Mouse (Mus musculus) colon, adult 2 months (tissue): Measurements from ENCODE around the gene Ces2g. TPM values are rescaled to one million over a fixed set of nuclear protein-coding genes. Genes with fewer than 3 reads are reported as not detected.

ENCODE experiments used
- polyA plus RNA-seq: library from polyadenylated mRNA; depleted of rRNA; stranded (reverse); fragments of >200 nt; gene quantifications from 2 replicates; pipeline ENCODE4 v1.2.3, GENCODE M21; 2012; rRNA removed

The Ces2g gene
- polyA plus RNA-seq: 7.1 and 11.1 TPM in 2 replicates

DNA sequence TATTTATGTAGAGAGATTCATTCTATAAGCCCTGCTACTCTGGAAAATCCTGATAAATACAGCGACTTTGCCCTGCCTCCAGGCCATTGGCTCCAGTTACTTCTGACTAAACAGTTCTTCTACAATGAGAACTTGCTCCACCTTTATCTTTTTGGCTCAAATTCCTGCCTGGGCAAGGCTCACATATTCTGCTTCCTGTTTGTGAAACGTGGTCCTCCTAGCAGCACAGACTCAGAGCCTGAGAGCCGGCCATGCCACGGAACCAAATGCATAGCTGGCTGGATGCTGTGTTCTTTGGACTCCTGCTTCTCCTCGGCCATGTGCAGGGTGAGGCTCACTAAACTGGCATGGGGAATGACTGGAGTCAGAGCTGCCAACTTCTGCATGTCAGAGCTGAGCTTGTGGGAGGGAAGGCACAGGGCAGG is at the start of gene Ces2g:
Gene Ces2g, plus strand, starts transcription at position 182 of the 425 bp plus-strand sequence.

DNA sequence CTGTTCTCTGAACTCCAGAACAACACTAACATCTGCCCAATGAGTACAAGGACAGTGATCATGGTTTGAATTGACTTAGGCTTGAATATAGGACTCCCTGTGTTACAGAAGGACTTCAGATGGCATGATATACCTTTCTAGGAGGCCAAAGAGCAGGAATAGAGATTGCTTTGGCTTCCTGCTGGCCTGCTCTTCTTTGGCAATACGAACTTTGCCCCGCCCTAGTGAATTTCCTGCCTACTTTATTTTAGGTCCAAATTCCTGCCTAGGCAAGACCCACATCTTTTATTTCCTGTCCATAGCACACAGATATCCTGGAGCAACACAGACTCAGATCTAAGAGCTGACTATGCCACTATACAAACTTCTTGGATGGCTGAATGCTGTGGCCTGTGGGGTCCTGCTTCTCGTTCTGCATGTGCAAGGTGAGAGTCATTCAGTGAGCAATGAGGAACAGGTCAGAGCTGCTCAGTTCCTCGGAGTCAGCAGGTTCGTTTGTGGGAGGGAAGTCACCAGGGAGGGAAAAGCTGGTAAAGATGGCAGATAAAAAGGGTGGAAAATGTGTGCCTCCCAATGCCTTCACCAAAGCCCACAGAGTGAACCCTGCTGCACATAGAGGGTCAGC is 35.4 kb upstream of the Ces2g start, which contains the start of gene Ces2e:
Gene Ces2e, plus strand, starts transcription at position 289 of the 625 bp plus-strand sequence.

DNA sequence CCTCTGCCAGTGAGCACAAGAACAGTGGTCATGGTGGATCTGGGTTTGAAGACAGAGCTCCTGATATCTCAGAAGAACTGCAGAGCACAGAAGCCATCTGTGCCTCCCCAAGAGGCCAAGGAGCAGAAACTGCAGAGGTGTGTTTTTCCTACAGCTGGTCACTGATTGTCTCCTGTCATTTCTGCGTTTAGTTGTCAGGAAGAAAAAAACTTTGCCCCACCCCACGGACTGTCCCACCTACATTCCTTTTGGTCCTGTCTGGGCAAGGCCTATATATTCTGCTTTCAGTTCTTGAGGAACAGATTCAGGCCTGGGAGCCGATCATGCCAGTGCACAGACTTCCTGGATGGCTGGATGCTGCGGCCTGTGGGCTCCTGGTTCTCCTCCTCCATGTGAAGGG is 14.5 kb upstream of the Ces2g start, which contains the start of gene Ces2f:
Gene Ces2f, plus strand, starts transcription at position 301 of the 400 bp plus-strand sequence.

DNA sequence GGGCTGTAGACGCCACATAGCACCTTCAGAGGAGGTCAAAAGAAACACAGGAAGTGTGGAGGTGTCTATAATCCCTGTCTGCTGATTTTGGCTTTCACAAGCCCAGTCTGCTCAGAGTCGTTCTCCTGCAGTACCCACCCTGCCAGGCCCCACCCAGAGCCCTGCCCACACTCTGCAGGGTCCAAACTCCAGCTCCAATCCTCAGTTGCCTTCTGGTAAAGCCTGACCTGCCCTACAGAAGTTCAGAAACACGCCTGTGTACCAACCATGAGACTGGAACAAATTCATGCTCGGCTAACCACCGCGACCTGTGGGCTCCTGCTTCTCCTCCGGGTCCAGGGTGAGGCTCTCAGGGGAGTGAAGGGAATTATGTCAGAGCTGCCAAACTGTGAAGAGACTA is 39.1 kb downstream of the Ces2g start, which contains the start of gene Ces2h:
Gene Ces2h, plus strand, starts transcription at position 268 of the 400 bp plus-strand sequence.

Other genes with a start within 250 kb of the Ces2g start
- gene Ces2a, start 227.7 kb upstream of the Ces2g start, polyA plus RNA-seq: 196 and 272 TPM in 2 replicates
- gene Ces2b, start 130.1 kb upstream of the Ces2g start, polyA plus RNA-seq: 3.7 and 7.7 TPM in 2 replicates
- gene Ces2c, start 114.7 kb upstream of the Ces2g start, polyA plus RNA-seq: 229 and 275 TPM in 2 replicates
- gene Ces2e, start 35.5 kb upstream of the Ces2g start, polyA plus RNA-seq: 130 and 172 TPM in 2 replicates
- gene Ces2f, start 14.4 kb upstream of the Ces2g start, polyA plus RNA-seq: 0.15 and 0.16 TPM in 2 replicates
- 0.15 and 0.19 TPM in 2 replicates for gene Ces2h, start 39.1 kb downstream of the Ces2g start, polyA plus RNA-seq
- not detected in 2 replicates for gene Ces3a, start 86.9 kb downstream of the Ces2g start, polyA plus RNA-seq
- gene Ces3b, start 122.0 kb downstream of the Ces2g start, polyA plus RNA-seq: 0.07 TPM in 1 of 2 replicates, not detected in the other
- gene Ces4a, start 170.1 kb downstream of the Ces2g start, polyA plus RNA-seq: not detected in 2 replicates
- 6.9 and 10.0 TPM in 2 replicates for gene Cbfb, start 209.0 kb downstream of the Ces2g start, polyA plus RNA-seq